Mouse (Mus musculus) kidney, embryonic 16.5 days (tissue): ENCODE measurements at regions not wholly inside any gene's neighbourhood (a gene's known extent, or its start where the extent isn't known, plus 50 kb on each side); places are given as distances from the start of the nearest gene placed in this dataset.

Experiments
- ATAC-seq: fragments of 200-750 bp; cut with Nextera tagmentation; 2 replicates; pipeline ENCODE4 v1.8.0; 2017; ENCODE audit warnings: moderate TSS enrichment; ENCODE audit not compliant: low FRiP score, low TSS enrichment
- H3K27ac ChIP-seq: fragments of 300-500 bp; sonication (generic); 2 replicates; pipeline ENCODE4 v1.5.1; 2014; ENCODE audit warnings: low read length
- H3K27me3 ChIP-seq: fragments of 300-500 bp; sonication (generic); 2 replicates; pipeline ENCODE4 v1.6.1; 2014; ENCODE audit warnings: low read length, control low read depth, mixed read lengths; ENCODE audit not compliant: insufficient read depth
- H3K36me3 ChIP-seq: fragments of 300-500 bp; sonication (generic); 2 replicates; pipeline ENCODE4 v1.6.1; 2014; ENCODE audit warnings: low read length, control low read depth, mixed read lengths; ENCODE audit not compliant: insufficient read depth
- H3K4me1 ChIP-seq: fragments of 300-500 bp; sonication (generic); 2 replicates; pipeline ENCODE4 v1.6.1; 2014; ENCODE audit warnings: low read length, control low read depth, mixed read lengths; ENCODE audit not compliant: insufficient read depth
- H3K4me2 ChIP-seq: fragments of 300-500 bp; sonication (generic); replicated peaks from 2 replicates; pipeline ENCODE4 v1.6.1; 2014; ENCODE audit warnings: low read depth, low read length
- H3K4me3 ChIP-seq: fragments of 300-500 bp; sonication (generic); 2 replicates; pipeline ENCODE4 v1.5.1; 2014; ENCODE audit warnings: mild to moderate bottlenecking, low read length
- H3K9ac ChIP-seq: fragments of 300-500 bp; sonication (generic); replicated peaks from 2 replicates; pipeline ENCODE4 v1.6.1; 2014; ENCODE audit warnings: low read length
- H3K9me3 ChIP-seq: fragments of 300-500 bp; sonication (generic); 2 replicates; pipeline ENCODE4 v1.6.1; 2016; ENCODE audit warnings: low read length, control low read depth
- WGBS: fragments of 180-500 bp; shearing (Covaris S2); extraction: QIAGEN DNeasy Blood & Tissue Kit; methylation state at CpG from one replicate; pipeline ENCODE4 v1.1.7; 2014; 5-methylcytosine and 5-hydroxymethylcytosine counted together

- H3K27me3 ChIP-seq, result no peaks in the 10 kb centered on the region
- H3K4me2 ChIP-seq, result no peak overlapping the region
- no peak overlapping the region for H3K9ac ChIP-seq
- H3K36me3 ChIP-seq, result no peaks in the 10 kb centered on the region
- WGBS, result 83% methylated on average over 3 of the region's 3 CpGs
- no peak for ATAC-seq
- H3K4me1 ChIP-seq, result no peaks in the 10 kb centered on the region
- no peak overlapping the region for H3K4me3 ChIP-seq
- H3K27ac ChIP-seq, result no peak overlapping the region
- H3K9me3 ChIP-seq, result no peaks in the 10 kb centered on the region
These were observed 122.6 kb upstream of the Gcfc2 start for GRCm38 (mm10) chr6:81800822-81801221.

GRCm38 (mm10) chr6:81801804-81802203 is 121.7 kb upstream of the Gcfc2 start:
- Histone ChIP-seq H3K4me2 (no peak overlapping the region), H3K9me3 (no peaks in the 10 kb centered on the region), H3K27me3 (no peaks in the 10 kb centered on the region), H3K27ac (no peak overlapping the region), H3K36me3 (no peaks in the 10 kb centered on the region), H3K4me1 (no peaks in the 10 kb centered on the region), H3K4me3 (no peak overlapping the region), H3K9ac (no peak overlapping the region)
- no peak for ATAC-seq
- 81% methylated on average over 3 of the region's 3 CpGs for WGBS

- 91% methylated on average over 11 of the region's 11 CpGs for WGBS
- ATAC-seq, result no peak
These were observed 117.5 kb upstream of the Gcfc2 start for GRCm38 (mm10) chr6:81805942-81806341.

GRCm38 (mm10) chr6:81808712-81809111 is 114.8 kb upstream of the Gcfc2 start:
- no peaks in the 10 kb centered on the region for H3K9me3 ChIP-seq
- ATAC-seq, result no peak
- no peaks in the 10 kb centered on the region for H3K36me3 ChIP-seq
- no peaks in the 10 kb centered on the region for H3K4me1 ChIP-seq
- no peak overlapping the region for H3K4me2 ChIP-seq
- no peak overlapping the region for H3K9ac ChIP-seq
- WGBS, result 91% methylated on average over 13 of the region's 13 CpGs
- no peak overlapping the region for H3K27ac ChIP-seq
- no peak overlapping the region for H3K4me3 ChIP-seq
- H3K27me3 ChIP-seq, result no peaks in the 10 kb centered on the region

More at GRCm38 (mm10) chr6:81805942-81806341, 117.5 kb upstream of the Gcfc2 start:
- Histone ChIP-seq H3K9me3 (no peaks in the 10 kb centered on the region), H3K27me3 (no peaks in the 10 kb centered on the region), H3K4me1 (no peaks in the 10 kb centered on the region), H3K9ac (no peak overlapping the region), H3K36me3 (no peaks in the 10 kb centered on the region), H3K4me2 (no peak overlapping the region), H3K27ac (no peak overlapping the region), H3K4me3 (no peak overlapping the region)

- ATAC-seq, result 0 out of 2 replicates have a peak, but pooled peaks have one; percentile 46
- Histone ChIP-seq H3K27me3 (no peaks in the 10 kb centered on the region), H3K4me2 (no peak overlapping the region), H3K4me1 (no peaks in the 10 kb centered on the region), H3K9ac (no peak overlapping the region), H3K4me3 (no peak overlapping the region), H3K36me3 (no peaks in the 10 kb centered on the region), H3K27ac (no peak overlapping the region), H3K9me3 (no peaks in the 10 kb centered on the region)
- 77% methylated on average over 8 of the region's 8 CpGs for WGBS
These were observed 108.1 kb upstream of the Gcfc2 start for GRCm38 (mm10) chr6:81815248-81815961.

GRCm38 (mm10) chr6:81815962-81816338 is 107.5 kb upstream of the Gcfc2 start:
- Histone ChIP-seq H3K4me2 (no peak overlapping the region), H3K36me3 (no peaks in the 10 kb centered on the region), H3K9me3 (no peaks in the 10 kb centered on the region), H3K9ac (no peak overlapping the region), H3K27ac (no peak overlapping the region), H3K4me3 (no peak overlapping the region), H3K4me1 (no peaks in the 10 kb centered on the region), H3K27me3 (no peaks in the 10 kb centered on the region)
- 88% methylated on average over 7 of the region's 7 CpGs for WGBS
- no peak for ATAC-seq

GRCm38 (mm10) chr6:81817050-81817827 is 106.2 kb upstream of the Gcfc2 start:
- Histone ChIP-seq H3K27ac (no peak overlapping the region), H3K4me1 (no peaks in the 10 kb centered on the region), H3K4me2 (no peak overlapping the region), H3K9me3 (no peaks in the 10 kb centered on the region), H3K4me3 (no peak overlapping the region), H3K36me3 (no peaks in the 10 kb centered on the region), H3K27me3 (no peaks in the 10 kb centered on the region), H3K9ac (no peak overlapping the region)
- no peak for ATAC-seq
- WGBS, result 74% methylated on average over 9 of the region's 9 CpGs

GRCm38 (mm10) chr6:81818573-81818972 is 104.9 kb upstream of the Gcfc2 start:
- no peak overlapping the region for H3K4me2 ChIP-seq
- 95% methylated on average over 10 of the region's 10 CpGs for WGBS
- no peaks in the 10 kb centered on the region for H3K9me3 ChIP-seq
- H3K9ac ChIP-seq, result no peak overlapping the region
- H3K36me3 ChIP-seq, result no peaks in the 10 kb centered on the region
- H3K27me3 ChIP-seq, result no peaks in the 10 kb centered on the region
- H3K4me3 ChIP-seq, result no peak overlapping the region
- no peak for ATAC-seq
- H3K27ac ChIP-seq, result no peak overlapping the region
- H3K4me1 ChIP-seq, result no peaks in the 10 kb centered on the region

GRCm38 (mm10) chr6:81820078-81820477 is 103.4 kb upstream of the Gcfc2 start:
- H3K4me3 ChIP-seq, result no peak overlapping the region
- H3K36me3 ChIP-seq, result no peaks in the 10 kb centered on the region
- no peak overlapping the region for H3K9ac ChIP-seq
- no peaks in the 10 kb centered on the region for H3K9me3 ChIP-seq
- H3K4me1 ChIP-seq, result no peaks in the 10 kb centered on the region
- no peak overlapping the region for H3K27ac ChIP-seq
- no peak for ATAC-seq
- 74% methylated on average over 5 of the region's 5 CpGs for WGBS
- no peaks in the 10 kb centered on the region for H3K27me3 ChIP-seq
- no peak overlapping the region for H3K4me2 ChIP-seq
